Mouse (Mus musculus): ENCODE measurements around the gene Dmrtc2. TPM values are rescaled to one million over a fixed set of nuclear protein-coding genes. Genes with fewer than 3 reads are reported as not detected.

Gene Dmrtc2
- polyA plus RNA-seq, 1 experiment from 2014 or later: not detected

DNA sequence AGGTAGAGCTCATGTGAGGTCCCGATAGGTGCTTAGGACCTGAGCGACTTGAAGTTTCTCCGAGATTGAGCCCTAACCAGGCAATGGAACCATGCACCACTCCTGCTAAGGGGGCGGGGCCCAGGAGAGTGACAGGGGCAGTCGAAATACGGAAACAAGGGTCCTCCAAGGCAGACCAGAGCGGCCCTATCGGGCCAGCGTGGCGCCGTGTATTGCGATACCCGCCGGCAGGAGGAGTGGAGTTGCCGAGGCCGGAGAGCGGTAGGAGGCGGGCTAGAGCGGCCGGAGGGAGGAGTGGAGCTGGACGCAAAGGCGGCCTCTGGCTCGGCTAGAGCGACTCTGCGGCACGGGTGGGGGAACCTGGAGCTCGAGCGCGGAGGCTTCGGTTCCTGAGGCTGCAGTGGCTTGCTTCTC is 34.2 kb downstream of the Dmrtc2 start:
- Histone ChIP-seq H3K36me3 (ENCODE audit: control insufficient read depth, insufficient read depth, low read length) (peaks cover 10% of the 10 kb centered on the region; the same call in 1 of the 2 replicates), H3K9ac (ENCODE audit: low read depth, low read length) (peak overlapping the region; percentile 90), H3K9me3 (ENCODE audit: control insufficient read depth, low read length) (no peaks in the 10 kb centered on the region), H3K4me2 (ENCODE audit: low read depth, low read length) (peak overlapping the region; percentile 83), H3K4me3 (ENCODE audit: low read length) (peak overlapping the region; percentile 76), H3K27me3 (replicated peaks; ENCODE audit: control insufficient read depth, insufficient read depth, low read length) (no peaks in the 10 kb centered on the region), H3K27ac (ENCODE audit: low read length) (peak overlapping the region; percentile 83), H3K4me1 (ENCODE audit: control insufficient read depth, insufficient read depth, low read length) (peaks cover 29% of the 10 kb centered on the region)
- peak; percentile 96 for ATAC-seq
- WGBS: under 1% methylated on average over 30 of the region's 30 CpGs

DNA sequence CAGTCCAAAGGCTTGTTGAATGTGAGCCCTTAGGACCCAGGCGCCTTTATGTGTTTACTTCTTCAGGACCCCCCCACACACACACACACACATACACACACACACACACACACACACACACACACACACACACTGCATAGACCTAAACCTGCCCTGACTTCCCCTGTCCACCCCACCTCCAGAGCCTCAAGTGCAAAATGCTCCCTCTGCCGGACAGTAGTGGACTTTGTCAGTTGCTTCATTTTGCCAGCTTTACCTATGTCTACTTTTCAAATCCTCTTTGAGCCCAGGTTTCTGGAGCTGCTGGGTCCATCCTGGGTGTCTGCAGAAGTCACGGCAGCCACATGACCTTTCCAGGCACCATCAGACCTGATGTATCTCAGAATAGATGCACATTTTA is 35.1 kb downstream of the Dmrtc2 start:
- Histone ChIP-seq H3K9ac (ENCODE audit: low read depth, low read length) (peak overlapping the region; percentile 90), H3K27me3 (replicated peaks; ENCODE audit: control insufficient read depth, insufficient read depth, low read length) (no peaks in the 10 kb centered on the region), H3K36me3 (ENCODE audit: control insufficient read depth, insufficient read depth, low read length) (peaks cover 10% of the 10 kb centered on the region; the same call in 1 of the 2 replicates), H3K9me3 (ENCODE audit: control insufficient read depth, low read length) (no peaks in the 10 kb centered on the region), H3K4me3 (ENCODE audit: low read length) (peak overlapping the region; percentile 76), H3K27ac (ENCODE audit: low read length) (no peak overlapping the region), H3K4me1 (ENCODE audit: control insufficient read depth, insufficient read depth, low read length) (peaks cover 29% of the 10 kb centered on the region), H3K4me2 (ENCODE audit: low read depth, low read length) (peak overlapping the region; percentile 83)
- peak; percentile 10; the same call in 1 of the 2 replicates for ATAC-seq
- 14% methylated on average over 3 of the region's 3 CpGs for WGBS

DNA sequence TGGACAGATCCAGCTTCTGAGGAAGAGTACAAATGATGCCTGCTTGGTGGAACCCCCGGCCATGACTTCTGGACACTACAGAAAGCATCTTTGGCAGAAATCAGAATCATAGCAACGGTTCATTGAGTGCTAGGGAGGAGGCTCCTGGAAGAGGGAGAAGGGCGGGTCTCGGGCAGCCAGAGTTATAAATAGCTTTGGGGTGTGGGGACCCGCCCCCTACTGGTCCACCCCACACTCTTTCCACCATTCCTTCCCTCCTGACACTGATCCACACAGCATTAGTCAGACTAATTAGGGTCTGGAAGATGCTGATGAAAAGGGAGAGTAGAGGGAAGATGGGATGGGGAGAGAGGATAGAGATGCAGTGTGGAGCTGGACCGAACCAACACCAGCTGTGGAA is 36.7 kb downstream of the Dmrtc2 start:
- Histone ChIP-seq H3K4me2 (ENCODE audit: low read depth, low read length) (no peak overlapping the region), H3K4me1 (ENCODE audit: control insufficient read depth, insufficient read depth, low read length) (peaks cover 29% of the 10 kb centered on the region), H3K27ac (ENCODE audit: low read length) (no peak overlapping the region), H3K9me3 (ENCODE audit: control insufficient read depth, low read length) (no peaks in the 10 kb centered on the region), H3K4me3 (ENCODE audit: low read length) (no peak overlapping the region), H3K36me3 (ENCODE audit: control insufficient read depth, insufficient read depth, low read length) (peaks cover 10% of the 10 kb centered on the region; the same call in 1 of the 2 replicates), H3K27me3 (replicated peaks; ENCODE audit: control insufficient read depth, insufficient read depth, low read length) (no peaks in the 10 kb centered on the region), H3K9ac (ENCODE audit: low read depth, low read length) (peak overlapping the region; percentile 23; the same call in 1 of the 2 replicates)
- ATAC-seq: no peak
- 24% methylated on average over 6 of the region's 6 CpGs for WGBS

DNA sequence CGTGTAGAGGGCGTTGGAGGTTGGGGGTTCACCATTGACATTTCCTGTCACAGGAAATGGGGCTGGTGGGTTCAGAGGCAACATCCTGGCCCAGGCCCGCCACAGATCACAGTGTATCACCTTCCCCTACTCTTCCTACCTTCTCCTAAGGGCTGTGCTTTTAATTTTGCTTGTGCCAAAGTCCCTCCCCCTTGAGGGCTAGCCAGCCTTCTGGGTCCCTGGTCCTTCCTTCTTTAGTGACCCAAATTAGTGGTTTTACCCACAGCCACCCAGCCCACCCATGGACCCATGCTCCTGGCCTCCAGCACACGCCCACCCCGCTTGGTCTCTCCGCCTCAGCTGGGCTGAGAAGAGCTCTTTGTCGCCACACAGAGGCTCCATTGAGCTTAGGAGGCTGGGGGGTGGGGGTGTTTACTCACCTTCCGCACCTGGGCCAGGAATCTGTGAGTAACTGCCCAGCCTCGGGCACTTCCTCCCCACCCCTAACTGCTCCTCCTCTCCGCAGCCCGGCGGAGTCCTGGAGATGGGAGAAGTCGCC is 37.4 kb downstream of the Dmrtc2 start:
- H3K4me3 ChIP-seq (ENCODE audit: low read length): no peak overlapping the region
- ATAC-seq: no peak
- H3K4me2 ChIP-seq (ENCODE audit: low read depth, low read length): 0 out of 2 replicates have a peak overlapping the region, but pooled peaks have one; percentile 9
- 27% methylated on average over 13 of the region's 13 CpGs for WGBS
- H3K9ac ChIP-seq (ENCODE audit: low read depth, low read length): peak overlapping the region; percentile 48
- H3K36me3 ChIP-seq (ENCODE audit: control insufficient read depth, insufficient read depth, low read length): peaks cover 10% of the 10 kb centered on the region; the same call in 1 of the 2 replicates
- no peak overlapping the region for H3K27ac ChIP-seq (ENCODE audit: low read length)
- no peaks in the 10 kb centered on the region for H3K27me3 ChIP-seq (replicated peaks; ENCODE audit: control insufficient read depth, insufficient read depth, low read length)
- H3K4me1 ChIP-seq (ENCODE audit: control insufficient read depth, insufficient read depth, low read length): peaks cover 25% of the 10 kb centered on the region
- no peaks in the 10 kb centered on the region for H3K9me3 ChIP-seq (ENCODE audit: control insufficient read depth, low read length)

DNA sequence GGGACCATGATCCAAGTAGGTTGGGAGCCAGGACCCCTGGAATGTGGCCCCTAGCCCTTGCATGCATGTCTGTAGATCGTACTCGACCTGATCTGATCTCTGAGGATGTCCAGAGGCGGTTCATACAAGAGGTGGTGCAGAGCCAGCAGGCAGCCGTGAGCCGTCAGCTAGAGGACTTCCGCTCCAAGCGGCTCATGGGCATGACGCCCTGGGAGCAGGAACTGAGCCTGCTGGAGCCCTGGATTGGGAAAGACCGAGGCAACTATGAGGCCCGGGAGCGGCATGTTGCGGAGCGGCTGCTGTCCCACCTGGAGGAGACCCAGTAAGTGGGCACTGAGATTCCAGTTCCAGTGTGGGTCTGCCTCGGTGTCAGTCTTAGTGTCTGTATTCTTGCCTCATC is 42.6 kb downstream of the Dmrtc2 start:
- Histone ChIP-seq H3K4me2 (ENCODE audit: low read depth, low read length) (no peak overlapping the region), H3K27ac (ENCODE audit: low read length) (no peak overlapping the region), H3K36me3 (ENCODE audit: control insufficient read depth, insufficient read depth, low read length) (peaks cover 12% of the 10 kb centered on the region; the same call in 1 of the 2 replicates), H3K27me3 (replicated peaks; ENCODE audit: control insufficient read depth, insufficient read depth, low read length) (no peaks in the 10 kb centered on the region), H3K4me1 (ENCODE audit: control insufficient read depth, insufficient read depth, low read length) (peaks cover 1% of the 10 kb centered on the region; the same call in 1 of the 2 replicates), H3K4me3 (ENCODE audit: low read length) (no peak overlapping the region), H3K9ac (ENCODE audit: low read depth, low read length) (no peak overlapping the region), H3K9me3 (ENCODE audit: control insufficient read depth, low read length) (no peaks in the 10 kb centered on the region)
- WGBS: 91% methylated on average over 14 of the region's 14 CpGs
- ATAC-seq: no peak

DNA sequence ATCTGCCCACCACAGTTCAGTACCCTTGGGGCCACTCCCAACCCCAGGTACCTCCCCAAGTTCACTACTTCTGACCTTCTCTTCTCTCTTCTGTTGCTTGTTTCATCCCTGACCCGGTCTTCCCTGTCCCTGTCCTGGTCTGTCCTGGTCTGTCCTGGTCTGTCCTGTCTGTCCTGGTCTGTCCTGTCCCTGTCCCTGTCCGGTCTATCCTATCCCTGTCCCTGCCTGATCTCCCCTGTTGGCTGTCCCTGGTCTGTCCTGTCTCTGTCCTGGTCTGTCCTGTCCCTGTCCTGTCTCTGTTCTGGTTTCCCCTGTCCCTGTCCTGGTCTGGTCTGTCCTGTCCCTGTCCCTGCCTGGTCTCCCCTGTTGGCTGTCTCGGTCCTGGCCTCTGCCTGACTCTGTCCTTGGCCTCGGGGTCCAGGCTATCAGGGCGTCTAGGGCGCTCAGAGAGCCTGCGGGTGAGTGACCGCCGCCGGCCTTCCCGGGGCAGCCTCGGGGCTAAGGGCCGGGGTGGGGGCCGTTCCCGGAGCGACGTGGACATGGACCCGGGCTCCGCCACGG is 49.0 kb downstream of the Dmrtc2 start:
- no peaks in the 10 kb centered on the region for H3K27me3 ChIP-seq (replicated peaks; ENCODE audit: control insufficient read depth, insufficient read depth, low read length)
- H3K4me2 ChIP-seq (ENCODE audit: low read depth, low read length): no peak overlapping the region
- peaks cover 44% of the 10 kb centered on the region for H3K36me3 ChIP-seq (ENCODE audit: control insufficient read depth, insufficient read depth, low read length)
- no peak overlapping the region for H3K27ac ChIP-seq (ENCODE audit: low read length)
- H3K4me3 ChIP-seq (ENCODE audit: low read length): no peak overlapping the region
- ATAC-seq: no peak
- 93% methylated on average over 20 of the region's 20 CpGs for WGBS
- H3K9ac ChIP-seq (ENCODE audit: low read depth, low read length): no peak overlapping the region
- H3K9me3 ChIP-seq (ENCODE audit: control insufficient read depth, low read length): no peaks in the 10 kb centered on the region
- H3K4me1 ChIP-seq (ENCODE audit: control insufficient read depth, insufficient read depth, low read length): no peaks in the 10 kb centered on the region

DNA sequence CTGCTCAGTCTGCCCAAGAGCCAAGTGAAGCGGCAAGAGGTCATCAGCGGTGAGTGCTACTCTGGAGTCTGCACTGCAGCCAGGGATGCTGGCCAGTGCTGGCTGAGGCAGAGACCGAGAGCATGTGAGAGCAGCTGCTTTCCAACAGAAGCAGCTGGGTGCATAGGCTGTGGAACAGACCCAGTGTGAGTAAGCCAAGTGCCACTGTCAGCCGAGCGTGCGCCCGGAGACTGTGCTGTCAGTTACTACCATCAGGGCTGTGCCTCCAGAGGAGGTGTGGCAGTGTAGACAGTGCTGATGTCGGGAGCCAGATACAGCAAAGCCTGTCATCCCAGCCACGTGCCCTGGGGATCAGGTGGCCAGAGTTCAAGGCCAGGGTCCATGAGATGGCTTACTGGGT is 49.9 kb downstream of the Dmrtc2 start:
- no peaks in the 10 kb centered on the region for H3K27me3 ChIP-seq (replicated peaks; ENCODE audit: control insufficient read depth, insufficient read depth, low read length)
- H3K9ac ChIP-seq (ENCODE audit: low read depth, low read length): no peak overlapping the region
- H3K9me3 ChIP-seq (ENCODE audit: control insufficient read depth, low read length): no peaks in the 10 kb centered on the region
- H3K4me2 ChIP-seq (ENCODE audit: low read depth, low read length): no peak overlapping the region
- 91% methylated on average over 9 of the region's 9 CpGs for WGBS
- peaks cover 53% of the 10 kb centered on the region for H3K36me3 ChIP-seq (ENCODE audit: control insufficient read depth, insufficient read depth, low read length)
- H3K27ac ChIP-seq (ENCODE audit: low read length): no peak overlapping the region
- ATAC-seq: peak; percentile 47
- H3K4me1 ChIP-seq (ENCODE audit: control insufficient read depth, insufficient read depth, low read length): no peaks in the 10 kb centered on the region
- no peak overlapping the region for H3K4me3 ChIP-seq (ENCODE audit: low read length)

Other genes starting within 250 kb of the Dmrtc2 start
- gene Lypd3, start 233.5 kb upstream of the Dmrtc2 start, polyA plus RNA-seq (2015; fragmentation: Nextera tagmentation; extraction: Ambion mirVana): 0.27 and 0.49 TPM in 2 replicates
- 0.12 TPM in 1 of 2 replicates, not detected in the other for gene Tex101, start 193.4 kb upstream of the Dmrtc2 start, polyA plus RNA-seq (2015; fragmentation: Nextera tagmentation; extraction: Ambion mirVana)
- gene BC049730, start 160.8 kb upstream of the Dmrtc2 start, polyA plus RNA-seq (2015; fragmentation: Nextera tagmentation; extraction: Ambion mirVana): not detected in 2 replicates
- not detected in 2 replicates for gene Gm4763, start 143.1 kb upstream of the Dmrtc2 start, polyA plus RNA-seq (2015; fragmentation: Nextera tagmentation; extraction: Ambion mirVana)
- 3.3 and 3.4 TPM in 2 replicates for gene Cd177, start 109.7 kb upstream of the Dmrtc2 start, polyA plus RNA-seq (2015; fragmentation: Nextera tagmentation; extraction: Ambion mirVana)
- 0.48 and 0.62 TPM in 2 replicates for gene Ceacam10, start 92.9 kb upstream of the Dmrtc2 start, polyA plus RNA-seq (2015; fragmentation: Nextera tagmentation; extraction: Ambion mirVana)
- 8.6 and 9.7 TPM in 2 replicates for gene Gm9844, start 7.8 kb upstream of the Dmrtc2 start, polyA plus RNA-seq (2015; fragmentation: Nextera tagmentation; extraction: Ambion mirVana)
- gene Lypd4, start 116 bp upstream of the Dmrtc2 start, polyA plus RNA-seq (2015; fragmentation: Nextera tagmentation; extraction: Ambion mirVana): not detected in 2 replicates
- gene Rps19, start 14.3 kb downstream of the Dmrtc2 start, polyA plus RNA-seq (2015; fragmentation: Nextera tagmentation; extraction: Ambion mirVana): 2,122 and 2,334 TPM in 2 replicates
- 0.39 and 0.46 TPM in 2 replicates for gene Cd79a, start 27.3 kb downstream of the Dmrtc2 start, polyA plus RNA-seq (2015; fragmentation: Nextera tagmentation; extraction: Ambion mirVana)
- 69.1 and 71.3 TPM in 2 replicates for gene Arhgef1, start 32.9 kb downstream of the Dmrtc2 start, polyA plus RNA-seq (2015; fragmentation: Nextera tagmentation; extraction: Ambion mirVana)
- not detected in 2 replicates for gene Gm4881, start 74.4 kb downstream of the Dmrtc2 start, polyA plus RNA-seq (2015; fragmentation: Nextera tagmentation; extraction: Ambion mirVana)
- gene Rabac1, start 102.7 kb downstream of the Dmrtc2 start, polyA plus RNA-seq (2015; fragmentation: Nextera tagmentation; extraction: Ambion mirVana): 151 and 153 TPM in 2 replicates
- gene Atp1a3, start 135.9 kb downstream of the Dmrtc2 start, polyA plus RNA-seq (2015; fragmentation: Nextera tagmentation; extraction: Ambion mirVana): 3.5 and 3.9 TPM in 2 replicates
- gene Grik5, start 202.3 kb downstream of the Dmrtc2 start, polyA plus RNA-seq (2015; fragmentation: Nextera tagmentation; extraction: Ambion mirVana): 1.5 and 1.9 TPM in 2 replicates
- 23.1 and 23.3 TPM in 2 replicates for gene Zfp574, start 202.5 kb downstream of the Dmrtc2 start, polyA plus RNA-seq (2015; fragmentation: Nextera tagmentation; extraction: Ambion mirVana)